Mouse (Mus musculus) liver, embryonic 16.5 days (tissue): ENCODE results near the gene Vsir. TPM values are rescaled to one million over a fixed set of nuclear protein-coding genes. Genes with fewer than 3 reads are reported as not detected.

Experiments used
- ATAC-seq: fragments of 200-750 bp; cut with Nextera tagmentation; 2 replicates; pipeline ENCODE4 v1.8.0; 2017; ENCODE audit warnings: low read depth, mild to moderate bottlenecking, moderate number of reproducible peaks, moderate library complexity
- H3K27ac ChIP-seq: fragments of 300-500 bp; sonication (generic); 2 replicates; pipeline ENCODE4 v1.5.1; 2014; ENCODE audit warnings: mild to moderate bottlenecking, low read length
- H3K27me3 ChIP-seq: fragments of 300-500 bp; sonication (generic); 2 replicates; pipeline ENCODE4 v1.6.1; 2014; ENCODE audit warnings: low read depth, low read length, mixed read lengths; ENCODE audit not compliant: control insufficient read depth, insufficient read depth
- H3K36me3 ChIP-seq: fragments of 300-500 bp; sonication (generic); 2 replicates; pipeline ENCODE4 v1.6.1; 2014; ENCODE audit warnings: mild to moderate bottlenecking; ENCODE audit not compliant: control insufficient read depth, insufficient read depth
- H3K4me1 ChIP-seq: fragments of 300-500 bp; sonication (generic); 2 replicates; pipeline ENCODE4 v1.6.1; 2014; ENCODE audit warnings: low read depth, low read length, mixed read lengths; ENCODE audit not compliant: control insufficient read depth
- H3K4me2 ChIP-seq: fragments of 300-500 bp; sonication (generic); 2 replicates; pipeline ENCODE4 v1.6.1; 2014; ENCODE audit warnings: low read depth, low read length, mixed read lengths
- H3K4me3 ChIP-seq: fragments of 300-500 bp; sonication (generic); 2 replicates; pipeline ENCODE4 v1.5.1; 2014; ENCODE audit warnings: low read depth, mild to moderate bottlenecking, low read length
- H3K9ac ChIP-seq: fragments of 300-500 bp; sonication (generic); 2 replicates; pipeline ENCODE4 v1.6.1; 2014; ENCODE audit warnings: low read depth, low read length
- H3K9me3 ChIP-seq: fragments of 300-500 bp; sonication (generic); replicated peaks from 2 replicates; pipeline ENCODE4 v1.6.1; 2016; ENCODE audit warnings: low read length; ENCODE audit not compliant: control insufficient read depth
- WGBS: fragments of 180-500 bp; shearing (Covaris S2); extraction: QIAGEN DNeasy Blood & Tissue Kit; methylation state at CpG from one replicate; pipeline ENCODE4 v1.1.7; 2014; ENCODE audit not compliant: insufficient replicate concordance; 5-methylcytosine and 5-hydroxymethylcytosine counted together
- polyA plus RNA-seq: library from polyadenylated mRNA; unstranded; fragments of >200 nt; fragmentation: Nextera tagmentation; extraction: Ambion mirVana; gene quantifications from 2 replicates; pipeline ENCODE4 v1.2.1, GENCODE M21; 2015

The Vsir gene
- polyA plus RNA-seq, 1 experiment from 2014 or later = 11.9 TPM

- no peaks in the 10 kb centered on the region for H3K4me1 ChIP-seq
- H3K27me3 ChIP-seq = no peaks in the 10 kb centered on the region
- ATAC-seq = 0 out of 2 replicates have a peak, but pooled peaks have one; percentile 32
- H3K9ac ChIP-seq = no peak overlapping the region
- H3K4me3 ChIP-seq = no peak overlapping the region
- H3K27ac ChIP-seq = peak overlapping the region; percentile 30; the same call in 1 of the 2 replicates
- H3K9me3 ChIP-seq = no peaks in the 10 kb centered on the region
- no peaks in the 10 kb centered on the region for H3K36me3 ChIP-seq
- WGBS = 8% methylated on average over 9 of the region's 9 CpGs
- H3K4me2 ChIP-seq = no peak overlapping the region
These were observed 42.8 kb downstream of the Vsir start for GRCm38 (mm10) chr10:60389447-60389865.

GRCm38 (mm10) chr10:60390177-60390903 lies 43.7 kb downstream of the Vsir start:
- peak overlapping the region; percentile 67 for H3K27ac ChIP-seq
- H3K4me2 ChIP-seq = no peak overlapping the region
- H3K27me3 ChIP-seq = no peaks in the 10 kb centered on the region
- H3K9ac ChIP-seq = no peak overlapping the region
- no peaks in the 10 kb centered on the region for H3K9me3 ChIP-seq
- H3K36me3 ChIP-seq = no peaks in the 10 kb centered on the region
- ATAC-seq = no peak
- H3K4me1 ChIP-seq = no peaks in the 10 kb centered on the region
- no peak overlapping the region for H3K4me3 ChIP-seq
- 25% methylated on average over 6 of the region's 6 CpGs for WGBS

- Histone ChIP-seq H3K27me3 (no peaks in the 10 kb centered on the region), H3K4me1 (no peaks in the 10 kb centered on the region), H3K9ac (no peak overlapping the region), H3K4me3 (no peak overlapping the region), H3K36me3 (no peaks in the 10 kb centered on the region), H3K27ac (peak overlapping the region; percentile 67), H3K4me2 (no peak overlapping the region), H3K9me3 (no peaks in the 10 kb centered on the region)
- 0 out of 2 replicates have a peak, but pooled peaks have one; percentile 3 for ATAC-seq
- WGBS = 41% methylated on average over 5 of the region's 5 CpGs
These were observed 44.3 kb downstream of the Vsir start for GRCm38 (mm10) chr10:60390904-60391420.

- Histone ChIP-seq H3K4me2 (no peak overlapping the region), H3K4me1 (no peaks in the 10 kb centered on the region), H3K9ac (no peak overlapping the region), H3K4me3 (no peak overlapping the region), H3K36me3 (no peaks in the 10 kb centered on the region), H3K27ac (no peak overlapping the region), H3K9me3 (no peaks in the 10 kb centered on the region), H3K27me3 (no peaks in the 10 kb centered on the region)
- 74% methylated on average over 9 of the region's 9 CpGs for WGBS
- ATAC-seq = no peak
These were observed 45.0 kb downstream of the Vsir start for GRCm38 (mm10) chr10:60391661-60392060.

GRCm38 (mm10) chr10:60394936-60395335 lies 48.3 kb downstream of the Vsir start:
- no peak overlapping the region for H3K27ac ChIP-seq
- H3K4me3 ChIP-seq = no peak overlapping the region
- H3K9ac ChIP-seq = no peak overlapping the region
- no peaks in the 10 kb centered on the region for H3K27me3 ChIP-seq
- H3K36me3 ChIP-seq = no peaks in the 10 kb centered on the region
- H3K4me1 ChIP-seq = no peaks in the 10 kb centered on the region
- H3K9me3 ChIP-seq = no peaks in the 10 kb centered on the region
- ATAC-seq = no peak
- H3K4me2 ChIP-seq = no peak overlapping the region
- 54% methylated on average over 7 of the region's 7 CpGs for WGBS

- H3K4me2 ChIP-seq = no peak overlapping the region
- no peaks in the 10 kb centered on the region for H3K9me3 ChIP-seq
- no peaks in the 10 kb centered on the region for H3K36me3 ChIP-seq
- H3K9ac ChIP-seq = no peak overlapping the region
- no peaks in the 10 kb centered on the region for H3K27me3 ChIP-seq
- H3K4me1 ChIP-seq = no peaks in the 10 kb centered on the region
- ATAC-seq = no peak
- H3K4me3 ChIP-seq = no peak overlapping the region
- 35% methylated on average over 5 of the region's 5 CpGs for WGBS
- no peak overlapping the region for H3K27ac ChIP-seq
These were observed 49.0 kb downstream of the Vsir start for GRCm38 (mm10) chr10:60395605-60396004.

- H3K4me3 ChIP-seq = no peak overlapping the region
- no peak overlapping the region for H3K4me2 ChIP-seq
- H3K4me1 ChIP-seq = no peaks in the 10 kb centered on the region
- H3K9ac ChIP-seq = no peak overlapping the region
- H3K9me3 ChIP-seq = no peaks in the 10 kb centered on the region
- H3K27ac ChIP-seq = no peak overlapping the region
- 63% methylated on average over 10 of the region's 10 CpGs for WGBS
- ATAC-seq = no peak
- H3K36me3 ChIP-seq = no peaks in the 10 kb centered on the region
- no peaks in the 10 kb centered on the region for H3K27me3 ChIP-seq
These were observed 51.6 kb downstream of the Vsir start for GRCm38 (mm10) chr10:60398051-60398814.

- WGBS = 59% methylated on average over 7 of the region's 7 CpGs
- Histone ChIP-seq H3K4me3 (no peak within 1 kb of the TSS), H3K27ac (no peak within 1 kb of the TSS), H3K4me1 (no peaks in the 10 kb centered on the region), H3K4me2 (no peak within 1 kb of the TSS), H3K9ac (no peak within 1 kb of the TSS), H3K36me3 (no peaks in the 10 kb centered on the region), H3K27me3 (no peaks in the 10 kb centered on the region), H3K9me3 (no peaks in the 10 kb centered on the region)
- ATAC-seq = no peak
These were observed 52.8 kb downstream of the Vsir start, which contains the start of gene Gm17455 for GRCm38 (mm10) chr10:60399449-60399848. TSS of gene Gm17455 (plus strand) at chr10:60399726.
